Mouse (Mus musculus): ENCODE data around the gene Vegfc. TPM values are rescaled to one million over a fixed set of nuclear protein-coding genes. Genes with fewer than 3 reads are reported as not detected.

Gene Vegfc
- total RNA-seq, 2 experiments from 2014 or later = 6.3 to 7.0 TPM

- DNase-seq (ENCODE audit: low spot score) = no peak
- intact Hi-C loops (cut with DNase I) = loop anchor here (5.0 to 10.0 kb wide), 4 partner anchors 78 to 546 kb away; partner anchors contain the start of gene Vegfc
Observed at GRCm38 (mm10) chr8:54153240-54153639, 75.8 kb downstream of the Vegfc start.

GRCm38 (mm10) chr8:54163505-54163904, 86.1 kb downstream of the Vegfc start:
- intact Hi-C loops (cut with DNase I) = no loop called here
- DNase-seq (ENCODE audit: low spot score) = no peak

GRCm38 (mm10) chr8:54185336-54185735, 107.9 kb downstream of the Vegfc start:
- intact Hi-C loops (cut with DNase I) = no loop called here
- DNase-seq (ENCODE audit: low spot score) = no peak

GRCm38 (mm10) chr8:54185927-54186326, 108.5 kb downstream of the Vegfc start:
- intact Hi-C loops (cut with DNase I) = no loop called here
- no peak for DNase-seq (ENCODE audit: low spot score)

- DNase-seq (ENCODE audit: low spot score) = no peak
- intact Hi-C loops (cut with DNase I) = no loop called here
Observed at GRCm38 (mm10) chr8:54216250-54216649, 138.8 kb downstream of the Vegfc start.

GRCm38 (mm10) chr8:54228801-54229204, 151.4 kb downstream of the Vegfc start:
- intact Hi-C loops (cut with DNase I) = no loop called here
- DNase-seq (ENCODE audit: low spot score) = no peak

- intact Hi-C loops (cut with DNase I) = no loop called here
- DNase-seq (ENCODE audit: low spot score) = no peak
Observed at GRCm38 (mm10) chr8:54230638-54231037, 153.2 kb downstream of the Vegfc start.

GRCm38 (mm10) chr8:54233316-54233715, 155.9 kb downstream of the Vegfc start:
- no peak for DNase-seq (ENCODE audit: low spot score)
- intact Hi-C loops (cut with DNase I) = no loop called here
